Mouse (Mus musculus): ENCODE results near the gene Muc13. TPM values are rescaled to one million over a fixed set of nuclear protein-coding genes. Genes with fewer than 3 reads are reported as not detected.

Muc13 gene
- not detected for polyA plus RNA-seq (2017; shearing (Covaris generic))

DNA sequence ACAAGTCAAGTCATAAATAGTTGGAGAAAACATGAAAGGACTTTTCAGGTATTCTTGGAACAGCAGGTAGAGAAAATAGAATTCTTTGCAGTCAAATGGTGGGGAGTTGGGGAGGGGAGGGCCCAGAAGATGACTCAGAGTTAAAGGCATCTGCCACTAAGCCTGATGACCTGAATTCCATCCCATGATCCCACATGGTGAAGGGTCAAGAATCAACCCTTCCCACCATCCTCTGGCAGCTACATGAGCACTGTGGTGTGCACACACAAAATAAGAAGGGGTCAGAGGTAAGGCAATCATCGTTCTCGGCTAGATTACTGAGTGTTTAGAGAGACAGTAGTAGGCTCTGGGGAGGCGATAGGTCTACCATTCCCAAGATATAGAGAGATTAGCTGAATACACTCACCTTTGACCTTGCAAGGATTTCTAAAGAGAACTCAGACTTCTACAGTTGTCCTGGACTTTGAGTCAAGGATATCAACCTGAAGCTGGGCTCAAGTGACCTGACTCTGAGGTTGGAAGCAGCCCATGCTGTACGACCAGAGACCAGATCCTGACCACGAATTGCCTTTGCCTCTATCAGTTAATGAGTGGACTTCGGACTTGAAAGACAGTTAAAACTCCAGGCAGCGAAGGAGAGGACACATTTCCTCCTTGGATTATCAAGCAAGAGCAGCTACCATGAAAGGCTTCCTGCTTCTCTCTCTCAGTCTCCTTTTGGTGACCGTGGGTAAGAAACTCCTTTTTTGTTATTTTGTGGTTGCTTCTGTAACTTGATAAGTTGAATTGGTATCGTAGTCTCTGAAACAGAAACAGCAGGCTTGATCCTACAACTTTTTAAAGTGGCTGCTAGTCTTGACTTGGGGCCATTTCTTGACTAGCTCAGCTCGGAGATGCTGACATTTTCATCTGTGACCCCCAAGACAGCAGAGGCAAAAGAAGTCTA lies at the start of gene Muc13:
Gene Muc13 (plus strand): TSS at position 192 of the 946 bp plus-strand sequence.

DNA sequence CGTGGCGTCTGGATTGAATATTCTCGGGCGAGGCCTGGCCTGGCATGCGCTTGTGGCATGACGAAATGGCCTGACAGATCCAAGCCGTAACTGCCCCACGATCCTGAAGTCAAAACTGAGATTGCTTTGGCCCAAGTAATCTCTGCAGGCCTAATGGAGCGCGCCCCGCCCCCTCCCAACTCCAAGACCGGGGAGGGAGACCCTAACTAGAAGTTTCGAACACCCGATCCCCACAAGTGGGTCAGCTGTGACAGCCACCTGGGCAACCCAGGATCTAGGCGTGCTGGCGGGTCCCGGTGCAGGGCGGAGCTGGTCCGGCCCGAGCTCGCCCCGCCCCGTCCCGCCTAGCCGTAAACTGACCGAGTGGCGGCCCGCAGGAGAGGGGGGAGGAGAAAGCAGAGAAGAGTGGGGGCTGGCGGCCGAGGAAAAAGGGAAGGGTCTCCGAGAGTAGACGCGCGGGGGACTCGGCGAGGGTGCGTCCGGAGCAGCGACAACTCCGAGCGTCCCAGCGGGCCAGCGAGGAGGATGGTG lies 35.5 kb downstream of the Muc13 start, which contains the start of gene Itgb5:
Gene Itgb5 (plus strand): TSS at position 365 of the 531 bp plus-strand sequence.

Other genes starting within 250 kb of the Muc13 start
- gene Heg1, start 109.7 kb upstream of the Muc13 start, polyA plus RNA-seq (2017; shearing (Covaris generic)): 52.6 TPM
- gene Itgb5, start 35.6 kb downstream of the Muc13 start, polyA plus RNA-seq (2017; shearing (Covaris generic)): 4.0 TPM
- gene Umps, start 173.0 kb downstream of the Muc13 start, polyA plus RNA-seq (2017; shearing (Covaris generic)): 19.5 TPM

All from effector memory CD4-positive, alpha-beta T cell, adult 5 months (primary cell).